Mouse (Mus musculus): ENCODE data around the gene Rfc1. TPM values are rescaled to one million over a fixed set of nuclear protein-coding genes. Genes with fewer than 3 reads are reported as not detected.

Rfc1 gene
- polyA plus RNA-seq, 1 experiment: 42.8 TPM

GRCm38 (mm10) chr5:65350508-65350907 lies 15.0 kb upstream of the Rfc1 start:
- no peak for TF ChIP-seq CTCF (IDR thresholded peaks at IDR 0.05; ENCODE audit: control insufficient read depth, insufficient read depth, low read length)
- TF ChIP-seq POLR2A (IDR thresholded peaks at IDR 0.05; ENCODE audit: borderline replicate concordance, control insufficient read depth, low read depth, low read length): no peak
- H3K4me3 ChIP-seq (replicated peaks; ENCODE audit: control insufficient read depth, low read depth, low read length): no peak overlapping the region
- no peak overlapping the region for H3K27ac ChIP-seq (ENCODE audit: control insufficient read depth, insufficient read depth, low read depth, low read length, poor library complexity)
- H3K4me1 ChIP-seq (ENCODE audit: control insufficient read depth, insufficient read depth, low read length): no peaks in the 10 kb centered on the region; the same call in 1 of the 2 replicates
- WGBS: 79% methylated on average over 10 of the region's 10 CpGs

GRCm38 (mm10) chr5:65348168-65348567 lies 12.7 kb upstream of the Rfc1 start, which contains the start of gene Klb:
Gene Klb, plus strand, starts transcription at chr5:65348314.
- Histone ChIP-seq H3K4me1 (ENCODE audit: control insufficient read depth, insufficient read depth, low read length) (no peaks in the 10 kb centered on the region), H3K27ac (ENCODE audit: control insufficient read depth, insufficient read depth, low read depth, low read length, poor library complexity) (no peak within 1 kb of the TSS), H3K4me3 (replicated peaks; ENCODE audit: control insufficient read depth, low read depth, low read length) (no peak within 1 kb of the TSS)
- WGBS: 88% methylated on average over 15 of the region's 15 CpGs
- TF ChIP-seq CTCF (IDR thresholded peaks at IDR 0.05; ENCODE audit: control insufficient read depth, insufficient read depth, low read length) (no peak), POLR2A (IDR thresholded peaks at IDR 0.05; ENCODE audit: borderline replicate concordance, control insufficient read depth, low read depth, low read length) (no peak)

GRCm38 (mm10) chr5:65340167-65340566 lies 4.7 kb upstream of the Rfc1 start:
- no peaks in the 10 kb centered on the region for H3K4me1 ChIP-seq (ENCODE audit: control insufficient read depth, insufficient read depth, low read length)
- WGBS: 76% methylated on average over 4 of the region's 4 CpGs
- TF ChIP-seq POLR2A (IDR thresholded peaks at IDR 0.05; ENCODE audit: borderline replicate concordance, control insufficient read depth, low read depth, low read length) (no peak), CTCF (IDR thresholded peaks at IDR 0.05; ENCODE audit: control insufficient read depth, insufficient read depth, low read length) (no peak)

GRCm38 (mm10) chr5:65338394-65338793 lies 2.9 kb upstream of the Rfc1 start:
- WGBS: 63% methylated on average over 6 of the region's 6 CpGs
- no peak overlapping the region for H3K27ac ChIP-seq (ENCODE audit: control insufficient read depth, insufficient read depth, low read depth, low read length, poor library complexity)
- TF ChIP-seq CTCF (IDR thresholded peaks at IDR 0.05; ENCODE audit: control insufficient read depth, insufficient read depth, low read length): peak; percentile 46
- TF ChIP-seq POLR2A (IDR thresholded peaks at IDR 0.05; ENCODE audit: borderline replicate concordance, control insufficient read depth, low read depth, low read length): no peak
- no peaks in the 10 kb centered on the region; the same call in 1 of the 2 replicates for H3K4me1 ChIP-seq (ENCODE audit: control insufficient read depth, insufficient read depth, low read length)
- no peak overlapping the region for H3K4me3 ChIP-seq (replicated peaks; ENCODE audit: control insufficient read depth, low read depth, low read length)

More at GRCm38 (mm10) chr5:65340167-65340566, 4.7 kb upstream of the Rfc1 start:
- no peak overlapping the region for H3K27ac ChIP-seq (ENCODE audit: control insufficient read depth, insufficient read depth, low read depth, low read length, poor library complexity)
- no peak overlapping the region for H3K4me3 ChIP-seq (replicated peaks; ENCODE audit: control insufficient read depth, low read depth, low read length)

GRCm38 (mm10) chr5:65336075-65336355 lies 545 bp upstream of the Rfc1 start:
- TF ChIP-seq CTCF (IDR thresholded peaks at IDR 0.05; ENCODE audit: control insufficient read depth, insufficient read depth, low read length): no peak
- no peak for TF ChIP-seq POLR2A (IDR thresholded peaks at IDR 0.05; ENCODE audit: borderline replicate concordance, control insufficient read depth, low read depth, low read length)
- WGBS: 24% methylated on average over 4 of the region's 4 CpGs
- Histone ChIP-seq H3K4me1 (ENCODE audit: control insufficient read depth, insufficient read depth, low read length) (no peaks in the 10 kb centered on the region; the same call in 1 of the 2 replicates), H3K4me3 (replicated peaks; ENCODE audit: control insufficient read depth, low read depth, low read length) (no peak overlapping the region), H3K27ac (ENCODE audit: control insufficient read depth, insufficient read depth, low read depth, low read length, poor library complexity) (no peak overlapping the region)

GRCm38 (mm10) chr5:65334788-65335187 lies 682 bp downstream of the Rfc1 start:
- Histone ChIP-seq H3K4me3 (replicated peaks; ENCODE audit: control insufficient read depth, low read depth, low read length) (peak overlapping the region; percentile 91), H3K27ac (ENCODE audit: control insufficient read depth, insufficient read depth, low read depth, low read length, poor library complexity) (peak overlapping the region; percentile 82), H3K4me1 (ENCODE audit: control insufficient read depth, insufficient read depth, low read length) (no peaks in the 10 kb centered on the region; the same call in 1 of the 2 replicates)
- no peak for TF ChIP-seq CTCF (IDR thresholded peaks at IDR 0.05; ENCODE audit: control insufficient read depth, insufficient read depth, low read length)
- TF ChIP-seq POLR2A (IDR thresholded peaks at IDR 0.05; ENCODE audit: borderline replicate concordance, control insufficient read depth, low read depth, low read length): no peak
- WGBS: 1% methylated on average over 8 of the region's 8 CpGs

GRCm38 (mm10) chr5:65329971-65330370 lies 5.5 kb downstream of the Rfc1 start:
- Histone ChIP-seq H3K4me3 (replicated peaks; ENCODE audit: control insufficient read depth, low read depth, low read length) (no peak overlapping the region), H3K4me1 (ENCODE audit: control insufficient read depth, insufficient read depth, low read length) (peaks cover 1% of the 10 kb centered on the region; the same call in 1 of the 2 replicates), H3K27ac (ENCODE audit: control insufficient read depth, insufficient read depth, low read depth, low read length, poor library complexity) (no peak overlapping the region)
- 73% methylated on average over 3 of the region's 3 CpGs for WGBS
- no peak for TF ChIP-seq CTCF (IDR thresholded peaks at IDR 0.05; ENCODE audit: control insufficient read depth, insufficient read depth, low read length)
- TF ChIP-seq POLR2A (IDR thresholded peaks at IDR 0.05; ENCODE audit: borderline replicate concordance, control insufficient read depth, low read depth, low read length): no peak

GRCm38 (mm10) chr5:65326212-65326611 lies 9.3 kb downstream of the Rfc1 start:
- H3K4me1 ChIP-seq (ENCODE audit: control insufficient read depth, insufficient read depth, low read length): peaks cover 10% of the 10 kb centered on the region
- peak overlapping the region; percentile 94 for H3K27ac ChIP-seq (ENCODE audit: control insufficient read depth, insufficient read depth, low read depth, low read length, poor library complexity)
- H3K4me3 ChIP-seq (replicated peaks; ENCODE audit: control insufficient read depth, low read depth, low read length): peak overlapping the region; percentile 64
- 2% methylated on average over 5 of the region's 5 CpGs for WGBS
- TF ChIP-seq POLR2A (IDR thresholded peaks at IDR 0.05; ENCODE audit: borderline replicate concordance, control insufficient read depth, low read depth, low read length): no peak
- no peak for TF ChIP-seq CTCF (IDR thresholded peaks at IDR 0.05; ENCODE audit: control insufficient read depth, insufficient read depth, low read length)

GRCm38 (mm10) chr5:65324758-65325355 lies 10.6 kb downstream of the Rfc1 start:
- no peak overlapping the region for H3K4me3 ChIP-seq (replicated peaks; ENCODE audit: control insufficient read depth, low read depth, low read length)
- 73% methylated on average over 3 of the region's 3 CpGs for WGBS
- TF ChIP-seq CTCF (IDR thresholded peaks at IDR 0.05; ENCODE audit: control insufficient read depth, insufficient read depth, low read length): no peak
- TF ChIP-seq POLR2A (IDR thresholded peaks at IDR 0.05; ENCODE audit: borderline replicate concordance, control insufficient read depth, low read depth, low read length): no peak
- no peak overlapping the region for H3K27ac ChIP-seq (ENCODE audit: control insufficient read depth, insufficient read depth, low read depth, low read length, poor library complexity)
- H3K4me1 ChIP-seq (ENCODE audit: control insufficient read depth, insufficient read depth, low read length): peaks cover 10% of the 10 kb centered on the region

Data from bone marrow, adult 2 months (tissue).